Mouse (Mus musculus): Measurements from ENCODE around the gene Kcnb1.

DNA sequence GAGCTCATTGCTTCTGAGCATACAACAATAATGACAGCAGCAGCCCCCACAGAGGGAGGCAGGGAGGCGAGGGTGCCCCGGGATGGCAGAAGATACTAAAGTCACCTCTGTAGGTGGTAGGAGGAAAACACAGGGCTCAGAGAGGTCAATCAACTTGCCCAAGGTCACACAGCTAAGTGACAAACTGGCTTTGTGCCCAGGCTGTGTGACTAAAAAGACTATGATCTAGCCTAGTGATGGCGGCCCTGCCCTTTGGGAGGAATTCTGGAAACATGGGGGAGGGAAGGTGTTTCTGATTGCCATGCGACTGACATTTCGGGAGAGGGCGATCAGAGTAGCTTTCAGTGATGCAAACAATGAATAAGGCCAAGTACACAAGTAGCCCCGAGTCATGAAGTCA, 68.0 kb downstream of the Kcnb1 start:
- TF ChIP-seq POLR2A (IDR thresholded peaks at IDR 0.05; ENCODE audit: control insufficient read depth, extremely low read depth, insufficient read depth, low read length, poor library complexity) = no peak
- TF ChIP-seq CTCF (IDR thresholded peaks at IDR 0.05; ENCODE audit: borderline replicate concordance, control insufficient read depth, extremely low read depth, insufficient read depth, low read length, poor library complexity) = no peak
